Mouse (Mus musculus) thymus, postnatal 4 days (tissue): ENCODE results near the gene Gm45717.
"Not testable (repeated sequence)": the region's sequence is repeated elsewhere in the genome, so short reads cannot be mapped to it uniquely, and the experiment has no call there.

Experiments used
- DNase-seq: peaks from one replicate; pipeline ENCODE4 v3.0.0; 2021

The Gm45717 gene

DNA sequence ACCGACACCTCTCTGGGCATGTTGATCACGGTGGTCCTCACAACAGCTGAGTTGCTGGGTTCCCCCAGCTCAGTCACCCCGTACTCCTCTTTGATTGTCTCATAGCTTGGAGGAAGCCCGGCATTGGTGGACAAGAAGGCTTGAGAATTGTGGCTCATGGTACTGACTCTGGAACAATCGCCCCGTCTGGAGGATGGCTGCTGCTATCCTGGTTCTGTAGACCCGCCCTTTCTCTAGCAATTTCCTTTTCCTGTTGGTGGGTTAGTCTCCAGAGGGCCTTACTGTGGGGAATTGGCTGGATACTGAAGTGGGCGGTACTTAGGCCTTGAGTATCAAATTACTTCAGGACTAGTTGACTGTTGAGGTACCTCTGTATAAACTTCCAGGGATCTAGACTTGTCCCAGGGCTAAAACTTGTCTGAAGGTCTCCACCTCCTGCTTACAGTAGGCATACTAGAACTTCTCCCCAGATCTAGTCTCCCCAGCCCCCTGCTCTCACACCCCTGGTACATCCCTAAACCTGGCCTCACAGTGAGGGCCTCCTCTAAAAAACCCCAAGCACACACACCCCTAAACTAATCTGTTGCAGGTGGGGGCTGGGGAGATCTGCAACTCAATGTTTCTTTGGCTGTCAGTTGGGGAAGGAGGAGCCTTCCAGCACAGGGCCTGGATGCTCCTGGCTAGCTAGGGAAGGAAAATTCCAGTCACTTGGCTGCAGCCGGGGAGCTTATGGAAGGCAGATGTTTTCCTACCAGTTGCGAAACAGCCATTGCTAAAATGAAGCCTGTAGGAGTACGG is at the start of gene Gm45717, which contains the start of gene Ifitm2:
Gm45717 (minus strand) TSS at position 180 of the 798 bp plus-strand sequence.
Ifitm2 (minus strand) TSS at position 230 of the 798 bp plus-strand sequence.
- no peak for DNase-seq

DNA sequence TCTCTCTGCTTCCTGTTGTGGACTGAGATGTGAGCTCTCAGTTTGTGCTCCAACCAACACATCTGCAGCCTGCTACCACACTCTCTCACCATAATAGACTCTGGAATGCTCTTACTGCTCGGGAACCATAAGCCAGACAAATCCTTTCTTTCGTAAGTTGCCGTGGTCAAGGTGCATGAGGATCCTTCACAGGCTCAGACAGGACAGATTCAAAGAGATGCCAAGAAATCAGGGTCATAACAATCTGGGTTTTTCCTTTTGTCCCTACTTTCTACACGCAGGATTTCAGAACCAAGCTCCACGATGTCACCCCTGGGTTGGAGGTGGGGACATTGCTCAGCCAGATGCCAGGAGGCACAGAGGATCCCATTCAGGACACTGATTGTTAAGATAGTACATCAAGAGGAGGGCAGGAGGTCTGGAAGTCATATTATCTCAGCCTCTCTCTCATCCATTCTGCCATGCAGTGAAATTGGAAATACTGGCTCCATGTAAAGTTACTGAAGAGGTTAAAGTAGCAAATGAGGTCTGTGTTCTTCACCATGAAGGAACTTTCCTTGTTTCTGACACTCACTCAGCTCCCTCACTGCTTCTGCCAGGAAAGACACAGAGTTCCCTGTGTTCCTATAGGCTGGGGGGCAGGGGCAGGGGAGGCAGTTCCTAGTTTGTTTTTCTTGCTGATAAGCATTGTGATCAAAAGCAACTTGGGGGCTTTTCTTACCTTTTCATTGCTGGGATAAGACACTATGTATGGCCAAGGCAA is 47.7 kb upstream of the Gm45717 start:
- DNase-seq, result no peak

DNA sequence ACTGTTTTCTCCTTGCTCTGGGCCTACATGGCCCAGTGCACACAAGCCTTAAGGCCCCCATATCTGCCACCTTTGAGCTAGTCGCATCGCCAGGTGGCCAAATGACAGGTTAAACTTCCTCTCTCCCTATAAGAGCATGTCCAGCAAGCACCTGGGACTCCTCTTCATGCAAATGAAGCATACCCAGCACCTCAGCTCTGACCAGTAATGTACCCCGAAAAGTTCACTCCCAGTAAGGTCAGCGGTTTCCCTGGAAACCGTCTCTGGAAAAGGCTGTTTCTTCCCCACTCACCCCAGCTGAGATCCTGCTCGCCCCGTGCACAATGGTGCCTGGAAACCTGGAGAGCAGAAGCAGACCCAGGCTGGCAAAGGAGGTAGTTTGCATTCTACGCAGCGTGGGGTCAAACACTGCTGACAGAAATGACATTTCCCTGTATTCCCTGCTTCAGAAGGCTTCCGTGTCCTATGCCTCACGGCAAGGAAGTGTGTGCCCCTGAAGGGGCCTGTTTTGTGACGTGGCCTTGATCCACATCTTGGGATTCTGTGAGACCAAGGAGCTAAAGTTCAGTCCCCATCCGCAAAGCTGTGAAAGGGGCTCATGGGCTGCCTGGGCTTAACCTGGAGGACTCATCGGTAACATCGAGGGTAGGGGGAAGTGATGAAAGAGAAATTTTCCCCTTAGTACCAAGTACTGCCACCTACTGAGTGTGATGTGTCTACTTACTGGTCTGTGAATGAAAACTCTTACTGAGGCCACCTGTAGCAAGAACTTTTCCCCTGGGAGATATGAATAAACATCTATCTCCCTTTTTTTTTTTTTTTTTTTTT is 45.4 kb upstream of the Gm45717 start:
- DNase-seq, result no peak

- DNase-seq, result no peak
Observed at GRCm38 (mm10) chr7:140998853-140999700, 43.3 kb upstream of the Gm45717 start.

GRCm38 (mm10) chr7:140997817-140998216 is 42.1 kb upstream of the Gm45717 start:
- DNase-seq, result no peak

DNA sequence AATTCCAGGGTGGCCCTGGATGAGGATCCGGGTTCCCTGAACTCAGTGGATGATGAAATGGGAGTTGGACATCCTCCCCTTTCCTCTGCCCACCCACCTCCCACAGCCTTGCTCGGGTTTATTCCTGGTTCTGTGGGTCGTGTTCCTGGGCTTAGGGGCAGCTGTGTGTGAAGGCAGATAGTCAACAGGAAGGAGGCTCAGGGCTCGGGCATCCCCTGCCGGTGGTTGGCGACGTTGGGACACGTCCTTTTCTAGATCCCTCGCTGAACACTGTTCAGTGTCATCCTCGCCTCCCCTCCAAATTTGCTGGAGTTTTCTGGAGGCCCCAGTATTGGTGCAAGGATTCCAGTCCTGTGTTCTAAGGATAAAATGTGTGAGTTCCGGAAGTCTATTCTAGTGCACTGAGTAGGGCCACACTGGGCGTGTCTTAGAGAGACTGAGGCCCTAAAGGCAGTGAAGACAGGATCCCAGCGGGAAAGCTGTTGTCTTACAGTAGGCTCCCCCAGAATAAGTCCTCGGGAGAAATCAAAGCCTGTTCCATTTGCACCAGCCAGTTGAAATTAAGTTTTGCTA is 35.5 kb upstream of the Gm45717 start:
- DNase-seq, result peak; percentile 35

DNA sequence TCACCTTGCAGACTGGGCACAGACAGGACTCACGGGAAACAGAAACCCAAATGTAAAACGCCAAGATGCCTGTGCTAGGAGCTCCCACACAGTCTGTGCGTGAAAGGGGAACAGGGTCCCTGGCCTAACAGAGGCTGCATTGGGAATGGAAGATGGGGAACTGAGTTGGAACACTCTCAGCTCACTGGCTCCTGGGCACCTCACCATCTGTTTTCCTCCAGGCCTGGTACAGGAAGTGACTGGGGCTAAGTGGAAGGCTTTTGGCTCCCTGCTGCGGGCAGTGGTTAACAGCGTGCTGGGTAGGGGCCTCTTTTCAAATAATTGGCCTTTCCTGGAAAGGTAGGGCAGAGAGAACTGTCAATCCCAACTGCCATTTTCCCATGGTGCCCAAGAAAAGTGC is 34.9 kb upstream of the Gm45717 start:
- DNase-seq, result no peak

DNA sequence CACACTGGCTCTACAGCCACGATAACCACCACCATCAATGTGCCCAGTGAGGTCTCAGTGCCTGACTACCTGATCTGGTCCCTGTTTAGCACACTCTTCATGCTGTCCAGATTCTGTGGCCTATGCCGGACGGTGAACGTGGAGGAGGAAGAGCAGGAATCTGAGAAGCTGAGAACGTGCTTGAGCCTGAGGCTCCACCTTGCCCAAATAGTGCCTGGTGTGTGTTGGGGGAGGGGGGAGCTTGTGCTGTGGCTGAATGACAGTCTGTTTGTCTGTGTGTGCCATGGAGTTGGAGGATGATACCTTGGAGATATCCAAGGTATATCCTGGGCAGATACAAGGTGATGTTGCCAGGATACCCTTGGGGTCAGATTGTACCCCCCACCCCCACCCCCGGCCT is 34.4 kb upstream of the Gm45717 start:
- no peak for DNase-seq

DNA sequence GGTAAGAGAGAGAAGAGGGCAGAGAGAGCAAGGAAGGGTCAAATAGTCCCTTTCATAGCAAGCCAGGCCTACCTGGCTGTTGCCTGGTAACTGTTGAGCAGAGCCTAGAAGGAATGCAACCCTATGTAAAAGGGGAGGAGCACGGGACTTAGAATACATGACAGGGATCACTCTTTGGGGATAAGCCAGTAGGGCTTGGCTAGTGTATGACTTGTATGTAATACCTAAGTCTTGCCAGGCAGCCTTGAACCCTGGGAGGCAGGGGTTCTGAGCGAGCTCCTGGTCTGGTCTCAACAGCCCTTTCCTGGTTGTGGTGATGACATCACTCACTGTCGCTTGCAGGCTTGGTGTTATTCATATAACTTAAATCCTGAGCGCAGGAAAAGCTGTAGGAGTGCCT is 33.3 kb upstream of the Gm45717 start:
- DNase-seq, result no peak

DNA sequence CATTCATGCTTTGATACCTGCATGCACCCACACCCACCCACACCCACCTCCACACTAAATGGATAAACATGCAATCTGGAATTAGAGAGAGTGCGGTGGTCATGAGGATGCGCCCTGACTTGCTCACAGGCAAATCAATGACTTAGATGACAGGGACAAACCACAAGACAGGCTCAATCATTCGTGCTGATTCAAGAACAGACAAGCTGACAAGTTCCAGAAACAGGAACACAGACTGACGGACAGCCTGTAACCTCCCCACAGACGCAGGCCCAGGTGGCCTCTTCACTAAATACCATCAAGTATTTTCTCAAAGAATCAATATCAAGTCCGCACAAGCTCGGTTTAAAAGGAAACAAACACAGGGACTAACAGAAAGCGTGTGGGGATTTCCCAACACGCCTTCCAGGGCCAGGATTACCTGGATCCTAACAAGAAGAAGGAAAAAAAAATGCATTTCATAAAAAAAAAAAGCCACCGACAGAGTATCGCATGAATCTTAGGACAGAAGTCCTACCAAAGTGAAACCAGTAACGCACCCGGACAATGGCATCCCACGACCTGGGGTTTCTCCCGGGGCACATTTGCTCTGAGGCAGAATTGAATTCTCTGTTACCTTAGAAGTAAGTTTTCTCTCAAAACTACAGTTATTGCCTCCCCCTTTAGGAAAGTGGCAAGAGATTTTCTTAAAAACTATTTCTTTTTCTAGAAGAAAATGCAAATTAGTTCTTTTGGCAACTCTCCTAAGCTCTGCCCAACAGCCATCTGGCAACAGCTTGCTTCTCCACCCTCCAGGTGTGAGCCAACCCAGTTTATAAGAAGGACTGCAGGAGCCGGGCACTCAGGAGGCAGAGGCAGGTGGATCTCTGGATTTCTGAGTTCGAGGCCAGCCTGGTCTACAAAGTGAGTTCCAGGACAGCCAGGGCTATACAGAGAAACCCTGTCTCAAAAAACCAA is 31.7 kb upstream of the Gm45717 start:
- DNase-seq, result no peak

GRCm38 (mm10) chr7:140982971-140983370 is 27.2 kb upstream of the Gm45717 start:
- DNase-seq, result no peak

DNA sequence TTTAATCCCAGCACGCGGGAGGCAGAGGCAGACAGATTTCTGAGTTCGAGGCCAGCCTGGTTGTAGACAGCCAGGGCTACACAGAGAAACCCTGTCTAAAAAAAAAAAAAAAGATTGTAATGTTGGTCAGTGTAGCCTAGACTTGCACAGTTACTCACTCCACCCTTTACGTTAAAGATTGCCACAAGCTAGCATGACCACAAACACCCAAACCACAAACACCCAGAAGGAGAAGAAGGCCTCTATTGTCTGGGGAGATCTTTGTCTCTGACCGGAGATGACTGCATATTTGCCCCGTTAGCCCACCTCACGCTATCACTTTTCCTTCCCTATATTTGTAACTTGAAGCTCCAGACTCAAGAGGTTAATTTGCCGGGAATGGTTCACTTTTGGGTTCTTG is 26.0 kb upstream of the Gm45717 start:
- DNase-seq, result no peak

DNA sequence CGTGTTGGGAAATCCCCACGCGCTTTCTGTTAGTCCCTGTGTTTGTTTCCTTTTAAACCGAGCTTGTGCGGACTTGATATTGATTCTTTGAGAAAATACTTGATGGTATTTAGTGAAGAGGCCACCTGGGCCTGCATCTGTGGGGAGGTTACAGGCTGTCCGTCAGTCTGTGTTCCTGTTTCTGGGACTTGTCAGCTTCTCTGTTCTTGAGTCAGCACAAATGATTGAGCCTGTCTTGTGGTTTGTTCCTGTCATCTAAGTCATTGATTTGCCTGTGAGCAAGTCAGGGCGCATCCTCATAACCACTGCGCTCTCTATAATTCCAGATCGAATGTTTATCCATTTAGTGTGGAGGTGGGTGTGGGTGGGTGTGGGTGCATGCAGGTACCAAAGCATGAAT is 21.0 kb upstream of the Gm45717 start:
- not testable (repeated sequence) for DNase-seq

DNA sequence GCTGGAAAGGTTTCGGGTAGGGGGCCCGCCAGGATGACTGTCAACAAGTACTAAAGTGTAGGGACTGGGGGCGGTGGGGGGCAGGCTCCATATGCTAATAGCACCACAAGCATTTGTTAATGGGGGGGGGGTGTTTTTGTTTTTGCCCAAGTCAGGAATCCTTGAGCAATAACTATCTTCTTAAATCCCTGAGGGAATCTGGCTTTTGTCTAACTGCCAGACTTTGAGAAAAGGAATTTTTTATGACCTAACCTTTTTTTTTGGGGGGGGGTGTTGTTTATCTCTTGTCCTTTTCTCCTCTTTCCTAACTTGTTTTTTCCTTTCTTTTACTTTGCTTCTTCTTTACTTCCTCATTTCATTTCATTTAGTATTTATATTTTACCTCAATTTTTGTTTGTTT is 19.7 kb upstream of the Gm45717 start:
- DNase-seq, result no peak

DNA sequence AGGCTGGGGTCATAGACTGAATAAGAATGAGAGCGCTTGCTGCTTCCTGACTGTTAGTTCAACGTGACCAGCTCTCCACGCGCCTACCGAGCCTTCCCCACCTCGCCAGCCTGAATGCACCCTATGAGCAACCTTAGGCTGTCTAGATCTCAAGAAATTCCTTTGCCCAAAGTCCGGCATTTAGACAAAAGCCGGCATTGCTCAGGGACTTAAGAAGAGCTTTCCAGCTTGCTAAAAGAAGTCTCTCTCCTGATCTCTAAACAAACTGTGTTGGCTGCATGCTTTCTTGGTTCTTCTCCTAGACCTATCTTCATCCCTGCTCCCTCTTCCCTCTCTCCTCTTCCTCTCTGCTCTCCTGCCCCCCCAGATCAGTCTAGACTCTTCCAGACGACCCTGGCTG is 19.2 kb upstream of the Gm45717 start:
- no peak for DNase-seq

- no peak for DNase-seq
Observed at GRCm38 (mm10) chr7:140973396-140974165, 17.8 kb upstream of the Gm45717 start.

GRCm38 (mm10) chr7:140971479-140972171 is 15.9 kb upstream of the Gm45717 start:
- DNase-seq, result no peak

DNA sequence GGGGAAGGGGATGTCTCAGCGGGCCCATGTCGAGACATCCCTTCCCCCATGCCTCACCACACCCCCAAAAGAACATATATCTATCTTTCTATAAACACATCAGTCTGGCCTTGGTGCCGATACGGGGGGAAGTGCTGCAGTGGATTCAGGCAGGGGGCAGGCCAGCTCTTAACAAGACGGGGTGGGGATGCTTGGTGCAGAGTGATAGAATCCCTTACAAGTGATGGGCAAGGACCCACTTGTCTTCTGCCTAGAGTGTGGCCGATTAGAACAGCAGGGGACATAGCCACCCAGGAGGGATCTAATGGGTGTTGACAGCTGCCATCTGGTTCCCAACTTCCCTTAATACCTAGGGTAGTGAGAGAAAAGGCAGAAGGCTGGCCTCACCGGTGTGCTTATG is 15.2 kb upstream of the Gm45717 start:
- no peak for DNase-seq

DNA sequence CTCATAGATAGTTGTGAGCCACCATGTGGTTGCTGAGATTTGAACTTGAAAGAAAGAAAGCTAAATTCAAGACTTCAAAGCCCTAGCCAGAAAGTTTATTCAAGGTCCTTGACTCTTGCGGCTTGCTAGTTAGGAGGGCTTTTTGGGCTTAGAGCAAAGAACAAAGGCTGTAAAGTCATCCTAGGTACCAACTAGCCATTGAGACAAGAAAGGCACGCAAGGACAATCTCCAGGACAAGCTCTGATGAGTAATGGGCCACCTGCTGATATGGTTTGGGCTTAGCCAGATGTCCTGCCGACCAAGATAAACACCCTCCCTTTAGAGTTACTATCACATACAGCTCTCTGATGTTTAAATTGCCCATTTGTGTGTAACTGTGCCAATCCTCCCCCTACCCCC is 13.0 kb upstream of the Gm45717 start:
- not testable (repeated sequence) for DNase-seq
